Mouse (Mus musculus) intestine, postnatal 0 days (tissue): Measurements from ENCODE around the gene Slc52a3. TPM values are rescaled to one million over a fixed set of nuclear protein-coding genes. Genes with fewer than 3 reads are reported as not detected.

Experiments
- ATAC-seq: fragments of 200-750 bp; cut with Nextera tagmentation; 2 replicates; pipeline ENCODE4 v1.8.0; 2017; ENCODE audit warnings: mild to moderate bottlenecking, moderate TSS enrichment, moderate library complexity
- H3K27ac ChIP-seq: fragments of 300-500 bp; sonication (generic); 2 replicates; pipeline ENCODE4 v1.5.1; 2014; ENCODE audit warnings: mild to moderate bottlenecking, low read depth, low read length, moderate library complexity
- H3K27me3 ChIP-seq: fragments of 300-500 bp; sonication (generic); replicated peaks from 2 replicates; pipeline ENCODE4 v1.6.1; 2014; ENCODE audit warnings: low read length, mixed read lengths; ENCODE audit not compliant: control insufficient read depth, insufficient read depth
- H3K36me3 ChIP-seq: fragments of 300-500 bp; sonication (generic); 2 replicates; pipeline ENCODE4 v1.6.1; 2014; ENCODE audit warnings: mild to moderate bottlenecking, moderate library complexity; ENCODE audit not compliant: control insufficient read depth, insufficient read depth
- H3K4me1 ChIP-seq: fragments of 300-500 bp; sonication (generic); replicated peaks from 2 replicates; pipeline ENCODE4 v1.6.1; 2014; ENCODE audit warnings: antibody characterized with exemption, low read length, mixed read lengths; ENCODE audit not compliant: control insufficient read depth, insufficient read depth
- H3K4me2 ChIP-seq: fragments of 300-500 bp; sonication (generic); replicated peaks from 2 replicates; pipeline ENCODE4 v1.6.1; 2014; ENCODE audit warnings: low read depth, mild to moderate bottlenecking, moderate library complexity
- H3K4me3 ChIP-seq: fragments of 300-500 bp; sonication (generic); 2 replicates; pipeline ENCODE4 v1.5.1; 2014; ENCODE audit warnings: low read depth, low read length
- H3K9ac ChIP-seq: fragments of 300-500 bp; sonication (generic); 2 replicates; pipeline ENCODE4 v1.6.1; 2014; ENCODE audit warnings: mild to moderate bottlenecking, low read depth, low read length
- H3K9me3 ChIP-seq: fragments of 300-500 bp; sonication (generic); 2 replicates; pipeline ENCODE4 v1.6.1; 2016; ENCODE audit warnings: mixed run types; ENCODE audit not compliant: control insufficient read depth
- CTCF ChIP-seq: sonication (generic); IDR thresholded peaks from 2 replicates; pipeline ENCODE4 v1.5.1; 2016; ENCODE audit warnings: low read depth, mild to moderate bottlenecking, control low read depth, antibody characterized with exemption, moderate library complexity
- WGBS: fragments of 180-500 bp; shearing (Covaris S2); extraction: QIAGEN DNeasy Blood & Tissue Kit; methylation state at CpG from one replicate; pipeline ENCODE4 v1.1.7; 2014; 5-methylcytosine and 5-hydroxymethylcytosine counted together
- polyA plus RNA-seq: library from polyadenylated mRNA; unstranded; fragments of >200 nt; fragmentation: Nextera tagmentation; extraction: Ambion mirVana; gene quantifications from 2 replicates; pipeline ENCODE4 v1.2.1, GENCODE M21; 2015

Gene Slc52a3
- polyA plus RNA-seq, 1 experiment from 2014 or later = 15.7 TPM

DNA sequence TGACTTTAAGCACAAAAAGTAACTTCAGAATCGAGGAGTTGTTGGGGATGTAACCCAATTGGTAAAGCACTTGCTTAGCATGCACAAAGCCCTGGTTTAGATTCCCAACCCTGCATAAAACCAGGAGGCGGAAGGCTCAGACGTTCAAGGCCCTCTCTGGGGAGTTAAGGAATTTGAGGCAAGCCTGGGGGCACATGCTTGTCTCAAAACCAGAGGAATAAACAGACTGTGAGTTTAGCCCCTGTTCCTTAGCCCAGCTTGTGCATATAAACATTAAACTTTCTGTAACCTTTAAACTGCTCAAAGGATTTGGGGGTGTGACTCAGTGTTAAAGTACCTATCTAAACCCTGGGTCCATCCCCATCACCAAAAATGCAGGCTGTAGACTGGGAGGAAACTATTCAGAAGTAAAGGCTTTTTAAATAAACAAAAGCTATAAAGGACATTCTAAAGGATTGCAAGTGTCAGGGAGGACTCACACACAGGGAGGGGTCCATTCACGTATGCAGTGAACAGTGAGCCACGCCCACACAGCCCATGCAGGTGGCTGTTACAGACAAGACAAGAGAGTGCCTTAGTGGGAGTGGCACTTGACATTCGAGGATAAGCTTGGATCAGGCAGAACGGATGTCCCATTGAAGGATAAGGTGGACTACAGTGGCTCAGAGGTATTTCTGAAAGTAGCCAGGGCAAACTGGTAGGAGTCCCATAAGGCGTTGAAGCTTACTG is 1.6 kb downstream of the Slc52a3 start:
- no peaks in the 10 kb centered on the region for H3K9me3 ChIP-seq
- H3K27ac ChIP-seq = no peak overlapping the region
- H3K9ac ChIP-seq = no peak overlapping the region
- no peak overlapping the region; the same call in 1 of the 2 replicates for H3K4me2 ChIP-seq
- H3K27me3 ChIP-seq = peaks cover 4% of the 10 kb centered on the region; the same call in 1 of the 2 replicates
- H3K36me3 ChIP-seq = no peaks in the 10 kb centered on the region
- no peak for ATAC-seq
- no peak for TF ChIP-seq CTCF
- 47% methylated on average over 8 of the region's 8 CpGs for WGBS
- 0 out of 2 replicates have a peak, but pooled peaks cover 4% of the 10 kb centered on the region for H3K4me1 ChIP-seq
- no peak overlapping the region for H3K4me3 ChIP-seq

DNA sequence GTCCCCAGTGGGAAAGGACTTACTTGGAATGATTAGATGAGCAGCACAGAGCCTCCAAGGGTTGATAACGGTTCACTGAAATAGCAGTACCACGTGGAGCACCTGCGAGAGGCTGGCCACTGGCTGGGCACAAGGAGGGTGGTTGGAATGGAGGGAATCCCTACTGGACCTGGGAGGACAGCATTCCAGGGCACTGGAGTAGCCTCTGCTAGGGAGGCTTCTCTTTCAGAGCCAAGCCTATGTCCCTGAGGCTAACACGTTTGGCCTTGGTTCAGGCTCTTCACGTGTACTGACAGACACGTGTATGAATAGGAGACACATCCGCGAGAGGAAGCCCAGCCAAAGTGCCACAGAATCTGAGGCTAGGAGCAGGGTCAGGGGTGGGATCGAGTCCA is 2.2 kb downstream of the Slc52a3 start:
- Histone ChIP-seq H3K9me3 (no peaks in the 10 kb centered on the region), H3K36me3 (no peaks in the 10 kb centered on the region), H3K4me2 (no peak overlapping the region), H3K27ac (no peak overlapping the region), H3K4me1 (0 out of 2 replicates have a peak, but pooled peaks cover 4% of the 10 kb centered on the region), H3K4me3 (no peak overlapping the region), H3K9ac (no peak overlapping the region), H3K27me3 (peaks cover 4% of the 10 kb centered on the region; the same call in 1 of the 2 replicates)
- 75% methylated on average over 9 of the region's 9 CpGs for WGBS
- TF ChIP-seq CTCF = no peak
- no peak for ATAC-seq

DNA sequence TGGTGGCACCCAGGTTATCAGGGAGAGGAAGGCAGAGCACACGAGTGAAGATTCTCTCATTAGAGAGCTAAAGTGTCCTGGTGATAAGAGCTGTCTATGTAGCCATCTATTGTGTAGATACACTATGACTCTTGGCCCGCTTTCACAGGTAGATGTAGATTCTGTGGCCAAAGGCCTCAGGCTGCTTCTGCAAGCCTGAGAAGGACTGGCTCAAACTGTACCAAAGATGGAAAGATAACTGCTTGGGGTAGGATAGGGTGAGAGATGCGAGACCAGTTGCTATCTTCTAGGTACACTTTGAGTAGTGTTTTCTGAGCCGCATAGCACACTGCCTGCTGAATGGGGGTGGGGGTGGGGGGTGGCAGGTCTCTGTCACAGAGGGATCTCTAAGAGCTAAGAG is 2.6 kb downstream of the Slc52a3 start:
- no peak overlapping the region for H3K27ac ChIP-seq
- WGBS = 78% methylated on average over 4 of the region's 4 CpGs
- no peak for TF ChIP-seq CTCF
- ATAC-seq = no peak
- 0 out of 2 replicates have a peak, but pooled peaks cover 4% of the 10 kb centered on the region for H3K4me1 ChIP-seq
- no peak overlapping the region for H3K9ac ChIP-seq
- H3K4me3 ChIP-seq = no peak overlapping the region
- H3K27me3 ChIP-seq = peaks cover 4% of the 10 kb centered on the region; the same call in 1 of the 2 replicates
- no peak overlapping the region for H3K4me2 ChIP-seq
- no peaks in the 10 kb centered on the region for H3K9me3 ChIP-seq
- H3K36me3 ChIP-seq = no peaks in the 10 kb centered on the region

DNA sequence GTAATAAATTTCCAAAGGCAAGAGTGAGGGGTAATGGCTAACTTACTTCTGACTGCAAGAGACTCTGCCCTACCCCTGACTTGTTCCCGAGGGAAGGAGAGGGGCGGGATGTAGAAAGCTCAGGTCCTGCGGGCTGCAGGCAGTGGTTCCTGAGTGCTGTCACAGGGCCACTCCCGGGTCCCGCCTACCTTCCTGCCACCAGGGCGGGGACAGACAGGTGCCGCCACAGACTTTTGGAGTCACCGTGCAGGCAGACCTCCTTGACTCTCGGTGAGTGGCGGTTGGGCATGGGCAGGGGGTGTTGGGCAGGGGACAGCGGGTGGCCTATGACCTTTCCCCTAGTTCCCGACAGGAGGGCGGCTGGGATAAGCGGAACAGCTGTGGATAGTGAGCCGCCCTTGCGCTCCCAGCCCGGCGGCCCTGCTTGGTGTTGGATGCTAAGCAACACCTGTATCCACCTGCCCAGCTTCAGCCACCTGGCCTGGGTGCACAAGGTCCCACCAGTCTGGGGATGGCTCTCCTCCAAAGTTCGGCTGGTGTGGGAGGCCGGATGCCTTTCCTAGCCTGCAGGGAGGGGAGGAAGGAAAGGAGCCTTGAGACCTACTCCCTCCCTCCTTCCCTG is 3.5 kb downstream of the Slc52a3 start:
- Histone ChIP-seq H3K27ac (no peak overlapping the region), H3K4me3 (peak overlapping the region; percentile 23; the same call in 1 of the 2 replicates), H3K4me1 (0 out of 2 replicates have a peak, but pooled peaks cover 4% of the 10 kb centered on the region)

DNA sequence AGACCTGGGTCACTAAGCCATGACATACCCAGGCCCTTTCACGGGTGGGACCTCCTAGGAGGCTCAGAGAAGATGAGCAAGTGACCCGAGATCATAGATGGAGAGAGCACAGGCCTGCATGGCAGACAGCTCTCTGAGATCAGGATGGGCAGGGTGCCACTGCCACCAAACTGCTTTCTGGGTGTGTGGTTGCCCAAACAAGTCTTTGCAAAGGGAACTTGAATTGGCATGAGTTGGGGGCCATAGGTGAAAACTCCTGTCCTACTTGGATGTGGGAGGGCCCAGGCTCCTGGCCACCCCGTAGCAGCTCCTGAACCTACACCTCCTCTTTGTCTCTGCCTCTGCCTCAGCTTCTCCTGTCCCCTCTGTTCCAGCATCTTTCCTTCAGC is 4.0 kb downstream of the Slc52a3 start:
- no peaks in the 10 kb centered on the region for H3K36me3 ChIP-seq
- TF ChIP-seq CTCF = no peak
- H3K4me3 ChIP-seq = no peak overlapping the region
- H3K4me1 ChIP-seq = 0 out of 2 replicates have a peak, but pooled peaks cover 4% of the 10 kb centered on the region
- H3K9me3 ChIP-seq = no peaks in the 10 kb centered on the region
- H3K9ac ChIP-seq = no peak overlapping the region
- peak overlapping the region; percentile 60 for H3K4me2 ChIP-seq
- H3K27me3 ChIP-seq = peaks cover under 1% of the 10 kb centered on the region; the same call in 1 of the 2 replicates
- WGBS = 57% methylated on average over 3 of the region's 3 CpGs
- no peak for ATAC-seq
- no peak overlapping the region for H3K27ac ChIP-seq

More for the DNA sequence above, 3.5 kb downstream of the Slc52a3 start:
- ATAC-seq = 0 out of 2 replicates have a peak, but pooled peaks have one; percentile 31
- WGBS = 12% methylated on average over 19 of the region's 20 CpGs
- H3K27me3 ChIP-seq = peaks cover 4% of the 10 kb centered on the region; the same call in 1 of the 2 replicates
- TF ChIP-seq CTCF = peak; percentile 22; the same call in 1 of the 2 replicates
- peak overlapping the region; percentile 60 for H3K4me2 ChIP-seq
- no peaks in the 10 kb centered on the region for H3K36me3 ChIP-seq
- H3K9ac ChIP-seq = no peak overlapping the region; the same call in 1 of the 2 replicates
- no peaks in the 10 kb centered on the region for H3K9me3 ChIP-seq

DNA sequence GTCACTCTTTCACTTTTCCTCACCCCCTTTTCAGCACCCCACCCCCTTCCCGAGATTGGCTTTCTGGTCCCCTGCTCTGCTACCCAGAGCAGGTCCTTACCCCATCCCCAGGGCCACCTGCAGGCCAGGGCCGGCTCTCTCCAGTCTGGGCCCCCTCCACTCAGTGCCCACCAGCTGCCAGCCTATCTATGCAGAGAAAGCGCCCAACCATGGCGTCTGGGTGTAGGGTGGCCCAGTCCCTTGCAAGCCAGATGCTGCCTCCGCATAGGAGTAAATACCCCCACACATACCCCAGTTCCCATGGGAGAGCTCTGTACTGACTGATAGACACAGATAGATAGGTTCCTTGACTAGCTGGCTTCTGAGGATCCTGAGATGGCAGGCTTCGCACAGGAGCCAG is 4.4 kb downstream of the Slc52a3 start:
- Histone ChIP-seq H3K4me3 (no peak overlapping the region), H3K27ac (no peak overlapping the region), H3K4me2 (no peak overlapping the region), H3K27me3 (no peaks in the 10 kb centered on the region), H3K4me1 (0 out of 2 replicates have a peak, but pooled peaks cover 4% of the 10 kb centered on the region), H3K9me3 (no peaks in the 10 kb centered on the region), H3K36me3 (no peaks in the 10 kb centered on the region), H3K9ac (no peak overlapping the region)
- ATAC-seq = no peak
- WGBS = 72% methylated on average over 6 of the region's 6 CpGs
- no peak for TF ChIP-seq CTCF
